In the genomic region with DNA sequence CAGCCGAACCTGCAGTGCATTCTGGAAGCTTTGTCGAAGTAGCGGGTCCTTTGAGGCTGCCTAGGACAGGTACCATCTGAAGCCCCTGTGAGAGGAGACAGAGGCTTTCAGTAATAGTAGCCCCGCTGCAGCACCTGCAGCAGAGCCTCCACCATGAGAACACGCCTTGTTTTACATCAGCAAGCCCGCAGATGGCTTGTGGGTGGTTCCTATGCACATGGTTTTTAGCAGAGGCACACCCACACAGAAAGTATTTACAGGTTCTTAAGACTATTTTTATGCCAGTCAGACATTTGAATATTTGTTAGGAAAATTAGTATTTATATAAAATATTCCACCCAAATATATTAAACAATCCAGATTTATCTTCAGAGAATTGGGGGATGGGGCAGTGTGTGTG, we compare ENCODE assay signal across 25 mouse cellular contexts. TPM values are rescaled to one million over a fixed set of nuclear protein-coding genes. Genes with fewer than 3 reads are reported as not detected.
A peak's percentile ranks its signal among the peaks of the same experiment; 100 is the strongest.
DNase-seq lines count a peak whose midpoint lies in the region; ATAC-seq and TF ChIP-seq lines count a peak whose summit lies in the region.
"Had no signal": no experiment of that assay in that cellular context is flagged by ENCODE, and none has a peak within 500 bp of the region (broad histone marks: within the 10 kb centered on the region; RNA-seq: fewer than 3 reads in every experiment).

No protein-coding gene starts in this region.

- TF ChIP-seq POLR2A in olfactory bulb, adult 2 months (IDR thresholded peaks at IDR 0.05; ENCODE audit: insufficient read depth, low read depth, low read length) = no peak

- no peaks in the 10 kb centered on the region for H3K9me3 ChIP-seq in stomach, embryonic 15.5 days
- H3K9me3 ChIP-seq in stomach, postnatal 0 days (ENCODE audit: control insufficient read depth, low read length) = no peaks in the 10 kb centered on the region
- H3K9me3 ChIP-seq: embryonic facial prominence, embryonic 13.5 days; hindbrain, embryonic 15.5 days; liver, embryonic 12.5 days; lung, embryonic 15.5 days; midbrain, embryonic 12.5 days; neural tube, embryonic 15.5 days had no signal

- peak; percentile 59 for ATAC-seq in frontal cortex, adult (ENCODE audit: low TSS enrichment)
- no peak for ATAC-seq in stomach, embryonic 15.5 days (ENCODE audit: insufficient read depth, low FRiP score, low read depth)
- no peak for ATAC-seq in stomach, postnatal 0 days (ENCODE audit: low FRiP score, low TSS enrichment)
- no peak for ATAC-seq in megakaryocyte, adult 5-6 weeks (ENCODE audit: poor library complexity, severe bottlenecking)
- ATAC-seq: forebrain, embryonic 16.5 days; intestine, postnatal 0 days; liver, embryonic 12.5 days had no signal

- no peaks in the 10 kb centered on the region for H3K27me3 ChIP-seq in stomach, embryonic 15.5 days (replicated peaks)
- H3K27me3 ChIP-seq in stomach, postnatal 0 days (ENCODE audit: control insufficient read depth, insufficient read depth, low read length) = no peaks in the 10 kb centered on the region
- H3K27me3 ChIP-seq: embryonic facial prominence, embryonic 13.5 days; hindbrain, embryonic 15.5 days; liver, embryonic 12.5 days; lung, embryonic 15.5 days; midbrain, embryonic 12.5 days; neural tube, embryonic 15.5 days had no signal

- H3K4me1 ChIP-seq in stomach, embryonic 15.5 days = no peaks in the 10 kb centered on the region
- no peaks in the 10 kb centered on the region for H3K4me1 ChIP-seq in stomach, postnatal 0 days (replicated peaks; ENCODE audit: control insufficient read depth, insufficient read depth)
- H3K4me1 ChIP-seq in olfactory bulb, adult 2 months (ENCODE audit: control insufficient read depth, insufficient read depth, low read length) = peaks cover 27% of the 10 kb centered on the region
- H3K4me1 ChIP-seq: liver, embryonic 12.5 days; lung, embryonic 15.5 days had no signal

- DNase-seq in frontal cortex, postnatal 14 days (ENCODE audit: low spot score in 2 of 2) = no peak
- no peak for DNase-seq in stomach, postnatal 0 days (ENCODE audit: low spot score)
- DNase-seq in MN1 (ENCODE audit: low spot score) = no peak
- DNase-seq in urinary bladder, adult 2 months (ENCODE audit: low spot score) = no peak
- DNase-seq: cerebellum, adult 8-10 months; gastrocnemius, postnatal 25 days; heart, postnatal 14 days; kidney, postnatal 25 days; thymus, postnatal 4 days had no signal

- no peak overlapping the region for H3K9ac ChIP-seq in stomach, embryonic 15.5 days
- H3K9ac ChIP-seq in stomach, postnatal 0 days (ENCODE audit: low read length) = no peak overlapping the region
- H3K9ac ChIP-seq: embryonic facial prominence, embryonic 13.5 days; hindbrain, embryonic 15.5 days; liver, embryonic 12.5 days; lung, embryonic 15.5 days; midbrain, embryonic 12.5 days; neural tube, embryonic 15.5 days had no signal

- H3K4me3 ChIP-seq in stomach, embryonic 15.5 days (replicated peaks) = no peak overlapping the region
- H3K4me3 ChIP-seq in stomach, postnatal 0 days (ENCODE audit: low read depth, low read length) = no peak overlapping the region
- no peak overlapping the region for H3K4me3 ChIP-seq in olfactory bulb, adult 2 months (ENCODE audit: insufficient read depth, low read depth, low read length)
- H3K4me3 ChIP-seq: embryonic facial prominence, embryonic 13.5 days; hindbrain, embryonic 15.5 days; liver, embryonic 12.5 days; lung, embryonic 15.5 days; midbrain, embryonic 12.5 days; myocyte; neural tube, embryonic 15.5 days had no signal

- no peak overlapping the region for H3K4me2 ChIP-seq in stomach, embryonic 15.5 days
- H3K4me2 ChIP-seq in stomach, postnatal 0 days (replicated peaks; ENCODE audit: low read depth) = no peak overlapping the region
- H3K4me2 ChIP-seq: embryonic facial prominence, embryonic 13.5 days; heart, embryonic 11.5 days; hindbrain, embryonic 15.5 days; liver, embryonic 12.5 days; lung, embryonic 15.5 days; midbrain, embryonic 12.5 days; neural tube, embryonic 15.5 days had no signal

- H3K27ac ChIP-seq in stomach, embryonic 15.5 days = peak overlapping the region; percentile 44; the same call in 1 of the 2 replicates
- H3K27ac ChIP-seq in stomach, postnatal 0 days (replicated peaks) = no peak overlapping the region
- H3K27ac ChIP-seq in olfactory bulb, adult 2 months (ENCODE audit: insufficient read depth, low read depth, low read length) = peak overlapping the region; percentile 46; the same call in 1 of the 2 replicates
- H3K27ac ChIP-seq: embryonic facial prominence, embryonic 13.5 days; hindbrain, embryonic 15.5 days; liver, embryonic 12.5 days; lung, embryonic 15.5 days; macrophage; midbrain, embryonic 12.5 days; neural tube, embryonic 15.5 days had no signal

- TF ChIP-seq EP300 in stomach, postnatal 0 days (optimal IDR thresholded peaks at IDR 0.05) = no peak

- H3K36me3 ChIP-seq in stomach, embryonic 15.5 days = no peaks in the 10 kb centered on the region
- no peaks in the 10 kb centered on the region for H3K36me3 ChIP-seq in stomach, postnatal 0 days (ENCODE audit: control insufficient read depth, insufficient read depth, low read length)
- H3K36me3 ChIP-seq: embryonic facial prominence, embryonic 13.5 days; hindbrain, embryonic 15.5 days; liver, embryonic 12.5 days; lung, embryonic 15.5 days; midbrain, embryonic 12.5 days; neural tube, embryonic 15.5 days had no signal

- no peak for TF ChIP-seq CTCF in stomach, postnatal 0 days (IDR thresholded peaks at IDR 0.05; ENCODE audit: low read depth)
- no peak for TF ChIP-seq CTCF in olfactory bulb, adult 2 months (IDR thresholded peaks at IDR 0.05; ENCODE audit: insufficient read depth, low read depth, low read length)

- WGBS in stomach, embryonic 15.5 days = 88% methylated on average over 6 of the region's 6 CpGs
- 74% methylated on average over 6 of the region's 6 CpGs for WGBS in stomach, postnatal 0 days
- WGBS in olfactory bulb, adult 2 months = 45% methylated on average over 6 of the region's 6 CpGs

RNA-seq across cellular contexts. Expression of gene Sh3bgrl2, which starts 48.0 kb away (rescaled TPM):
- 27.4 and 28.6 TPM in 2 replicates for polyA plus RNA-seq in stomach, embryonic 15.5 days (2015; fragmentation: Nextera tagmentation; extraction: Ambion mirVana)
- 114 and 117 TPM in 2 replicates for polyA plus RNA-seq in stomach, postnatal 0 days (2015; fragmentation: Nextera tagmentation; extraction: Ambion mirVana)
- not detected in 2 replicates for polyA plus RNA-seq in olfactory bulb, adult 2 months (2012; ENCODE audit: insufficient read depth, insufficient read length, low replicate concordance, missing spikeins)
- total RNA-seq in megakaryocyte, adult 5-6 weeks (2015) = not detected in 2 replicates
- total RNA-seq in megakaryocyte, adult 5-6 weeks (2017) = 0.11 TPM in 1 of 2 replicates, not detected in the other
- polyA plus RNA-seq in urinary bladder, adult 2 months (2012; rRNA removed) = 53.1 and 53.3 TPM in 2 replicates
- total RNA-seq: MEL had no signal
